Mouse (Mus musculus) hindbrain, embryonic 12.5 days (tissue): ENCODE results near the gene Tdrd9. TPM values are rescaled to one million over a fixed set of nuclear protein-coding genes. Genes with fewer than 3 reads are reported as not detected.
"Not testable (repeated sequence)": the region's sequence is repeated elsewhere in the genome, so short reads cannot be mapped to it uniquely, and the experiment has no call there.

Experiments
- ATAC-seq: fragments of 200-750 bp; cut with Nextera tagmentation; 2 replicates; pipeline ENCODE4 v1.8.0; 2017; ENCODE audit warnings: moderate TSS enrichment; ENCODE audit not compliant: low FRiP score
- H3K27ac ChIP-seq: fragments of 300-500 bp; sonication (generic); 2 replicates; pipeline ENCODE4 v1.5.1; 2016; ENCODE audit warnings: mild to moderate bottlenecking
- H3K27me3 ChIP-seq: fragments of 300-500 bp; sonication (generic); 2 replicates; pipeline ENCODE4 v1.6.1; 2016; ENCODE audit warnings: mild to moderate bottlenecking
- H3K36me3 ChIP-seq: fragments of 300-500 bp; sonication (generic); 2 replicates; pipeline ENCODE4 v1.6.1; 2016; ENCODE audit warnings: mild to moderate bottlenecking
- H3K4me1 ChIP-seq: fragments of 300-500 bp; sonication (generic); 2 replicates; pipeline ENCODE4 v1.6.1; 2016
- H3K4me2 ChIP-seq: fragments of 300-500 bp; sonication (generic); replicated peaks from 2 replicates; pipeline ENCODE4 v1.6.1; 2016; ENCODE audit warnings: mild to moderate bottlenecking
- H3K4me3 ChIP-seq: fragments of 300-500 bp; sonication (generic); 2 replicates; pipeline ENCODE4 v1.5.1; 2016; ENCODE audit warnings: mild to moderate bottlenecking
- H3K9ac ChIP-seq: fragments of 300-500 bp; sonication (generic); 2 replicates; pipeline ENCODE4 v1.6.1; 2016; ENCODE audit warnings: mild to moderate bottlenecking, moderate library complexity
- H3K9me3 ChIP-seq: fragments of 300-500 bp; sonication (generic); replicated peaks from 2 replicates; pipeline ENCODE4 v1.6.1; 2016; ENCODE audit warnings: mild to moderate bottlenecking
- WGBS: fragments of 180-500 bp; shearing (Covaris S2); methylation state at CpG from one replicate; pipeline ENCODE4 v1.1.7; 2016; 5-methylcytosine and 5-hydroxymethylcytosine counted together
- polyA plus RNA-seq: library from polyadenylated mRNA; unstranded; fragments of >200 nt; fragmentation: Nextera tagmentation; extraction: Ambion mirVana; gene quantifications from 2 replicates; pipeline ENCODE4 v1.2.1, GENCODE M21; 2016

Tdrd9 gene
- polyA plus RNA-seq, 1 experiment from 2014 or later, result 0.63 TPM

GRCm38 (mm10) chr12:111944065-111944987 lies 27.0 kb upstream of the Tdrd9 start:
- not testable (repeated sequence) for H3K36me3 ChIP-seq, H3K4me2 ChIP-seq, H3K9ac ChIP-seq, H3K4me3 ChIP-seq, H3K4me1 ChIP-seq, H3K27ac ChIP-seq, H3K27me3 ChIP-seq, H3K9me3 ChIP-seq
- ATAC-seq, result 0 out of 2 replicates have a peak, but pooled peaks have one; percentile 30
- WGBS, result 76% methylated on average over 18 of the region's 20 CpGs

- H3K27ac ChIP-seq, result no peak overlapping the region
- no peak overlapping the region for H3K4me2 ChIP-seq
- H3K36me3 ChIP-seq, result no peaks in the 10 kb centered on the region
- 69% methylated on average over 8 of the region's 8 CpGs for WGBS
- H3K4me3 ChIP-seq, result no peak overlapping the region
- no peak for ATAC-seq
- H3K9me3 ChIP-seq, result no peaks in the 10 kb centered on the region
- H3K9ac ChIP-seq, result no peak overlapping the region
- H3K27me3 ChIP-seq, result 0 out of 2 replicates have a peak, but pooled peaks cover 5% of the 10 kb centered on the region
- no peaks in the 10 kb centered on the region for H3K4me1 ChIP-seq
These were observed 26.2 kb upstream of the Tdrd9 start for GRCm38 (mm10) chr12:111945115-111945514.

GRCm38 (mm10) chr12:111945765-111946655 lies 25.3 kb upstream of the Tdrd9 start:
- ATAC-seq, result peak; percentile 31; the same call in 1 of the 2 replicates
- H3K9me3 ChIP-seq, H3K4me3 ChIP-seq, H3K9ac ChIP-seq, H3K4me2 ChIP-seq, H3K4me1 ChIP-seq, H3K27me3 ChIP-seq, H3K36me3 ChIP-seq, H3K27ac ChIP-seq: not testable (repeated sequence)
- WGBS, result 63% methylated on average over 11 of the region's 15 CpGs

- Histone ChIP-seq H3K27ac (no peak overlapping the region), H3K4me2 (no peak overlapping the region), H3K9me3 (no peaks in the 10 kb centered on the region), H3K9ac (no peak overlapping the region), H3K4me3 (no peak overlapping the region), H3K4me1 (peaks cover 3% of the 10 kb centered on the region; the same call in 1 of the 2 replicates), H3K36me3 (no peaks in the 10 kb centered on the region), H3K27me3 (no peaks in the 10 kb centered on the region)
- no peak for ATAC-seq
- WGBS, result 59% methylated on average over 2 of the region's 2 CpGs
These were observed 24.6 kb upstream of the Tdrd9 start for GRCm38 (mm10) chr12:111946716-111947115.

- Histone ChIP-seq H3K36me3 (no peaks in the 10 kb centered on the region), H3K4me3 (no peak overlapping the region), H3K4me1 (peaks cover 5% of the 10 kb centered on the region; the same call in 1 of the 2 replicates), H3K4me2 (no peak overlapping the region), H3K9ac (no peak overlapping the region), H3K27me3 (no peaks in the 10 kb centered on the region), H3K27ac (no peak overlapping the region), H3K9me3 (no peaks in the 10 kb centered on the region)
- ATAC-seq, result no peak
- WGBS, result 76% methylated on average over 5 of the region's 5 CpGs
These were observed 20.9 kb upstream of the Tdrd9 start for GRCm38 (mm10) chr12:111950486-111950885.

GRCm38 (mm10) chr12:111951701-111952100 lies 19.7 kb upstream of the Tdrd9 start:
- no peak for ATAC-seq
- Histone ChIP-seq H3K27ac (no peak overlapping the region), H3K27me3 (no peaks in the 10 kb centered on the region), H3K9ac (no peak overlapping the region), H3K36me3 (no peaks in the 10 kb centered on the region), H3K9me3 (no peaks in the 10 kb centered on the region), H3K4me1 (peaks cover 5% of the 10 kb centered on the region; the same call in 1 of the 2 replicates), H3K4me2 (no peak overlapping the region), H3K4me3 (no peak overlapping the region)
- 50% methylated on average over 5 of the region's 5 CpGs for WGBS

- H3K4me2 ChIP-seq, result no peak overlapping the region
- no peak overlapping the region for H3K27ac ChIP-seq
- H3K4me3 ChIP-seq, result no peak overlapping the region
- WGBS, result 73% methylated on average over 5 of the region's 5 CpGs
- no peaks in the 10 kb centered on the region for H3K27me3 ChIP-seq
- H3K36me3 ChIP-seq, result peaks cover 21% of the 10 kb centered on the region
- H3K9ac ChIP-seq, result no peak overlapping the region
- H3K9me3 ChIP-seq, result peaks cover 7% of the 10 kb centered on the region
- peaks cover 5% of the 10 kb centered on the region; the same call in 1 of the 2 replicates for H3K4me1 ChIP-seq
- no peak for ATAC-seq
These were observed 15.2 kb upstream of the Tdrd9 start for GRCm38 (mm10) chr12:111956173-111956572.

GRCm38 (mm10) chr12:111958101-111958865 lies 13.1 kb upstream of the Tdrd9 start:
- H3K27me3 ChIP-seq, result no peaks in the 10 kb centered on the region
- WGBS, result 50% methylated on average over 9 of the region's 9 CpGs
- no peak overlapping the region for H3K4me3 ChIP-seq
- H3K9me3 ChIP-seq, result peaks cover 7% of the 10 kb centered on the region
- H3K4me2 ChIP-seq, result no peak overlapping the region
- no peaks in the 10 kb centered on the region for H3K4me1 ChIP-seq
- H3K9ac ChIP-seq, result no peak overlapping the region
- peaks cover 38% of the 10 kb centered on the region for H3K36me3 ChIP-seq
- H3K27ac ChIP-seq, result no peak overlapping the region
- peak; percentile 46; the same call in 1 of the 2 replicates for ATAC-seq

- WGBS, result 93% methylated on average over 5 of the region's 5 CpGs
- ATAC-seq, result no peak
- peaks cover 38% of the 10 kb centered on the region for H3K36me3 ChIP-seq
These were observed 8.0 kb upstream of the Tdrd9 start for GRCm38 (mm10) chr12:111963339-111963738.

GRCm38 (mm10) chr12:111966683-111967173 lies 4.6 kb upstream of the Tdrd9 start, which contains the start of gene Atp5mpl:
TSS of gene Atp5mpl (minus strand) at chr12:111966977.
- peak within 1 kb of the TSS; percentile 90 for H3K9ac ChIP-seq
- peaks cover 11% of the 10 kb centered on the region for H3K36me3 ChIP-seq
- WGBS, result under 1% methylated on average over 37 of the region's 37 CpGs

More at GRCm38 (mm10) chr12:111963339-111963738, 8.0 kb upstream of the Tdrd9 start:
- H3K4me1 ChIP-seq, result peaks cover 13% of the 10 kb centered on the region
- peaks cover 7% of the 10 kb centered on the region for H3K9me3 ChIP-seq
- H3K27ac ChIP-seq, result no peak overlapping the region
- no peak overlapping the region for H3K4me3 ChIP-seq
- no peak overlapping the region for H3K9ac ChIP-seq
- H3K27me3 ChIP-seq, result no peaks in the 10 kb centered on the region
- H3K4me2 ChIP-seq, result no peak overlapping the region

GRCm38 (mm10) chr12:111970085-111970484 lies 1.3 kb upstream of the Tdrd9 start:
- no peak overlapping the region for H3K4me3 ChIP-seq
- no peaks in the 10 kb centered on the region for H3K27me3 ChIP-seq
- no peaks in the 10 kb centered on the region for H3K36me3 ChIP-seq
- no peaks in the 10 kb centered on the region for H3K9me3 ChIP-seq
- WGBS, result 80% methylated on average over 4 of the region's 4 CpGs
- no peak overlapping the region for H3K4me2 ChIP-seq
- H3K4me1 ChIP-seq, result peaks cover 12% of the 10 kb centered on the region
- no peak overlapping the region for H3K27ac ChIP-seq
- no peak for ATAC-seq
- H3K9ac ChIP-seq, result no peak overlapping the region

More at GRCm38 (mm10) chr12:111966683-111967173, 4.6 kb upstream of the Tdrd9 start, which contains the start of gene Atp5mpl:
- peak within 1 kb of the TSS; percentile 92 for H3K4me3 ChIP-seq
- peak within 1 kb of the TSS; percentile 49 for H3K27ac ChIP-seq
- peaks cover 13% of the 10 kb centered on the region for H3K4me1 ChIP-seq
- ATAC-seq, result peak; percentile 92
- peak within 1 kb of the TSS; percentile 88 for H3K4me2 ChIP-seq
- no peaks in the 10 kb centered on the region for H3K9me3 ChIP-seq
- no peaks in the 10 kb centered on the region for H3K27me3 ChIP-seq
